Mouse (Mus musculus): ENCODE measurements around the gene Camta2.
A peak's percentile ranks its signal among the peaks of the same experiment; 100 is the strongest.

Gene Camta2

DNA sequence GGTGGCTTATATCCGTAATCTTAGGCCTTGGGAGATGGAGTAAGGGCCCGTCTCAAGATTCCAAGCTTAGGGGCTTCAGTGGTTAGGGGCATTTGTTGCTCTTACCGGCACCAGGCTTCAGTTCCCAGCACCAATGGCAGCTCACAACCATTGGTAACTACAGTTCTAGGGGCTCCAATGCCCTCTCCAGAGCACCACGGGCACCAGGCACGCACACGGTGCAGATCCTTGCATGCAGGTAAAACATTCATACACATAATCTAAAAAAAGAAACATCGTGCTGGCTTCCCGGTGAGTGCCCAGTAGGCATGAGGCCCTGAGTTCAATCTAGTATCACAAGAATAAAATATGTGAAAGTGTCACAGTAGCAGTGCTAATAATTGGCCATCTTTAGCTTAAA, 24.8 kb downstream of the Camta2 start:
- no peak for DNase-seq (ENCODE audit: low spot score)

DNA sequence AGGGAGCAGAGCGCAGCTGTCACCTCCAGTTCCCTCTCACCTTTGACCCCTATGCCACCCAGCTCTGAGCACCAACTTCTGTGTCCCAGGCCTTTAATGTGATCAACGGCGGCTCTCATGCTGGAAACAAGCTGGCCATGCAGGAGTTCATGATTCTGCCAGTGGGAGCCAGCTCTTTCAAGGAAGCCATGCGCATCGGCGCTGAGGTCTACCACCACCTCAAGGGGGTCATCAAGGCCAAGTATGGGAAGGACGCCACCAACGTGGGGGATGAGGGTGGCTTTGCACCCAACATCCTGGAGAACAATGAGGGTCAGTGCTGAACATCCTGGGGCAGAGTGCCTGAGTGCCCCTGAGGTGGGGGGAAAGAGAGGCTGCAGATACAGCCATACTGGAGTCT, 27.3 kb downstream of the Camta2 start:
- DNase-seq (ENCODE audit: low spot score): no peak

DNA sequence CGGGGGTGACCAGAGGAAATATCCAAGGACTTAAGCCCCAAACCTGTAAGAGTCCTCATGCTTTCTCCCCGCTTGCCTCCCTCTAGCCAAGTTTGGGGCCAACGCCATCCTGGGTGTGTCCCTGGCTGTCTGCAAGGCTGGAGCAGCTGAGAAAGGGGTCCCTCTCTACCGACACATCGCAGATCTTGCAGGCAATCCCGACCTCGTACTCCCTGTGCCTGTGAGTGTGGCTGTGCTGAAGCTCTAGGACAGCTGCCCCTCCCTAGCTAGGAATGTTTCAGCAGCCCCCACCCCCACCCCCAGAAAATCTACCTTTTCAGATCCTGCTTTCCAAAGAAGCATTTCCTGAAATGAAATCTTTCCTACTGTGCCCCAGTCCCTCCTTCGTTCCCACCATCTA, 29.0 kb downstream of the Camta2 start:
- no peak for DNase-seq (ENCODE audit: low spot score)

DNA sequence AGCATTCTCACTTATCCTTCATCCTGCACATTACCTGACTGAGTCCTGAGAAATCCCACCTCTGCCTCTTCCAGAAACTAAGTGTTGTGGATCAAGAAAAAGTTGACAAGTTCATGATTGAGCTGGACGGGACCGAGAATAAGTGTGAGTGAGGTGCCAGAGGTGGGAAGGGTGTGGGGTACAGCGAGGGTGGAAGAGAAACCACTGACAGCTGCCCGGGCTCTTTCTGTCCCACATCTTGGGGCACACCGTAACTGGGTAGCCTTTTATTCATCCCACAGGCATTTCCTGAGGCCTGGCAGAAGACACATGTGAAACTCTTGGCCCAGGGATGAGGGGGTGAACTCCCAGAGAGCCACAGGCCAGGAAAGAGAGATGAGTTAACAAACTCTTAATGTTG, 29.4 kb downstream of the Camta2 start:
- DNase-seq (ENCODE audit: low spot score): no peak

DNA sequence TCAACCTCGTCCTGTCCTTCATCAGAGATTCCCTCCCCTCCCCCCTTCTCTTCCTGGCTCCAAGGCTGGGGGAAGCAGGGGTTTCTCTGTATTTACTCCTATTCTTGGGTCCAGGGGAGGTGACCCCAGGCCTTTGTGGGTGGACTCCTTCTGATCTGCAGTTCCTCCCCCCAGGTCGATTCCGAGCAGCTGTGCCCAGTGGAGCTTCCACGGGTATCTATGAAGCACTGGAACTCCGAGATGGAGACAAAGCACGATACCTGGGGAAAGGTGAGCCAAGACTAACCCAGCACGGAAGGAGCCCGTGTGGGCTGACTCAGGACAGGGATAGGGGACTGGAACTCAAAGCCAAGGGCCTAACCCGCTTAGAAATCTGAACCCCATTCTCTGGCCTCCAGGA, 29.9 kb downstream of the Camta2 start:
- DNase-seq (ENCODE audit: low spot score): no peak

DNA sequence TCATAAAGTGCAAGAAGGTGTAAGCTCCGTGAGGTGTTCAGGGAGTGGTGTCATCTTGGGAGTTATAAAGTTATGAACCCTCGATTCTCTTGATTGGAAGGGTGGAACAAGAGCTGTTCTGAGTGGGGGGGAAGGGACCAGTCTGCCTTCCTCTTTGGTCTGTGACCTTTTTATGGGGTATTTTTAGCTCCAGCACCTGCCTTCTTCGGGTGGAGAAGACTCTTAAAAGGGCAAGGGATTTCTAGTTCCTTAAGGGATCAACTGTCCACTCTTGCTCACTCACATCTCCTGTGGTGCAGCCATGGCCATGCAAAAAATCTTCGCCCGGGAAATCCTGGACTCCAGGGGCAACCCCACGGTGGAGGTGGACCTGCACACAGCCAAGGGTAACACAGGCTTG, 30.3 kb downstream of the Camta2 start:
- DNase-seq (ENCODE audit: low spot score): no peak

DNA sequence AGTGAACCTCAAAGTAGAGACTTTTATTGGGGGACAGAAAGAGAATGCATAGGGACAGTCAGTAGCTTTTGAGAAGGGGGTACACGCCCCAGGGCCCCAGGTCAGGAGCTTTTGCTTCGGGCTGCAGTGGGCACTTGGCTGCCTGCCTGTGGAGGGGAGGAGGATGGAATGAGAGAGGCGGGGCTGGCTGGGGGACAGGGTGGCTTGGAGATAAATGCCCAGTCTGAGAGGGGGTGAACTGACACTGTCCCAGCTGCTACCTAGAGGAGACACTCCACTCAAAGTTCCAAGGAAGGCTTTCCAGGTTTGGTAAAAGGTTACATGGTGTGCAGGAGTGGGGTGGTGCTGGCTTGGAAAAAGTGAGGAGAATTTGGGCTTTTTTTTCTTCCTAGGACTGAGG, 30.9 kb downstream of the Camta2 start, which contains the start of gene Eno3:
Gene Eno3 (plus strand): TSS at position 239 of the 400 bp plus-strand sequence.
- DNase-seq (ENCODE audit: low spot score): no peak

DNA sequence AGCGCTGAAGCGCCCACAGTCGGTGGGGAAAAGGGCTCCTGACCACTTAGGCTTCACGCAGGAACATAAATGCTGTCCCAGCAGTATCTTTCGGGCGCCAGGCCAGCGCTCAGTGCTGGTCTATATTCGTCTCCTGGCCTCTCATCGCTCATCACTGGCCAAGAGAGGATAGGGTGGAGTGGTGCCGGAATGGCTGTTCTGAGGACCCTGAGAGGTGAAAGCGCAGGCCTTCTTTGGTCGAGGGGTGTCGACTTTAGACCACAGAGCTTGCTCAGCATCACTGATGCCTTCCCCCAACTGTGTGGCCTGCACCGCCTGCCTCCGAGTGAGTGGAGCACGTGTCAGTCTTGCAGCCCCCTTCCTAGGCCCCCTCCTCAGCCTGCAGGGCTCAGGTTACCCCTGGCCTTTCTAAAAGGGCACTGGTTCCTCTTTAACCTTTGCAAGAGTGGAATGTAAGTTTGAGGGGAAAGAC, 31.4 kb downstream of the Camta2 start:
- DNase-seq (ENCODE audit: low spot score): no peak

DNA sequence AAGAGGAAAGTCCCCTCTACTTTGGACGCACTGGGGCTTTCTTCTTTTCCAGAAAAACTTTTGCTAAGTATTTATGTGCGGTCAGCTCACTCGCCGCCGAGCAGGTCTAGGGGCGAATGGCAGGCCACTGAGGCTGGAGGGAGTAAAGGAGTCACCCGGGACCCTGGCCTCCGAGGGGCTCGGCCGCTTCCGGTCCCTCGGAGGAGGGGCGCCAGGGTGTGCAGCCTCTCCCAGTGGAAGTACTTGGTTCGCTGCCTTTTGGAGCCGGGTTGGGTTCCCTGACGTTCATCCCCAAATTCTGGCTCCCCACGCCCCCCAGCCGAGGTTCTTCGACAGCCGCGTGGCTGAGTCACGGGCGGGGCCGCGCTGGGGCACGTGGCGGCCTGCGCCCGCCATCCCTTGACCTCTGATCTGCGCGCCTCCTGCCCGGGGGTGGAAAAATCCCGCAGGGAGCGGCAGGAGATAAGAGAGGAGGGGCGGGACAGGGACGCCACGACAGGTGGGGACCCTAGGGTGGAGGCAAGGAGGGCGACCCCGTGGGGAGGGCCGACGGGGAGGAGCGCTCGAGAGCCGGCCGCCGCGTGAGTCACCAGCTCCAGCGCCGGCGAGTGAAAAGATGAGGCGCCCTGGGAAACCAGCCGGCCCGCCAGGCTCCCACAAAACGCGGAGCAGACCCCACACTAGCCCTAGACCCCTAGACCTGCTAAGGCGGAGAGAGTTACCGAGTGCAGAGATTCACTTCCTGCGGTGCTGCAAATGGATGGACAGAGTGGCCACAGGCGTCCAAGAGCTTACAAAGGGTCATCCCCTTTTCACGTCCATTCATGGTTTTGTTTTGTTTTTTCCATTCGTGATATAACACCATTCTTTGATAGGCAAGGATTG, 32.1 kb downstream of the Camta2 start:
- peak; percentile 44 for DNase-seq (ENCODE audit: low spot score)

DNA sequence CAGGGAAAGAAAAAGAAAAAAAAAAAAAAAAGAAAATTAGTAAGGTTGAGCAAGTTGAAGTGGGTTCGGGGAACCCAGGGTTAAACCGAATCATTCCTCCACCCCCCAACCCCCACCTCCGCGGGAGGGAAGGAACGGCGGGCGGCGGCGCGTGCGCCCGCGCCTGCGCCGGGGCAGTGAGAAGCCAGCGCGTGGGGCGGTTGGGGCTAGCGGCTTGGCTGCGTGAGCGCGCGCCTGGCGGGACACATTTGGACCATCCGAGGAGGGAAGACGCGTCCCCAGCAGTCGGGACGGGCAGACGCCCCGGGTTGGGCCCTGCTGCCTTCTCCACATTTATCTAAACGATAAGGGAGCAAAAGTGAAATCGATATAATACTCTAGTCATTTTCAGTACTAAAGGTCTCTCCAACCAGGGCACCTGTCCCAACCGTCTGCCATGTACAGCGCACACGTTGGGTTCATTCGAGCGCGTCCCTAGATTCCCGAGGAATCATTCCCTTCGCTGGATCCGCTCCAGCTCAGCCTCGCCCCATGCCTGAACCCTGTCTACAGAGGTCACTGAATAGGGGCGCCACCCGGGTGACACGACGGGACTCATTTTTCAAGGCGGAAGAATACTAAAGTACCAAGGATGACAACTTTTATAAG, 32.9 kb downstream of the Camta2 start:
- DNase-seq (ENCODE audit: low spot score): peak; percentile 78

DNA sequence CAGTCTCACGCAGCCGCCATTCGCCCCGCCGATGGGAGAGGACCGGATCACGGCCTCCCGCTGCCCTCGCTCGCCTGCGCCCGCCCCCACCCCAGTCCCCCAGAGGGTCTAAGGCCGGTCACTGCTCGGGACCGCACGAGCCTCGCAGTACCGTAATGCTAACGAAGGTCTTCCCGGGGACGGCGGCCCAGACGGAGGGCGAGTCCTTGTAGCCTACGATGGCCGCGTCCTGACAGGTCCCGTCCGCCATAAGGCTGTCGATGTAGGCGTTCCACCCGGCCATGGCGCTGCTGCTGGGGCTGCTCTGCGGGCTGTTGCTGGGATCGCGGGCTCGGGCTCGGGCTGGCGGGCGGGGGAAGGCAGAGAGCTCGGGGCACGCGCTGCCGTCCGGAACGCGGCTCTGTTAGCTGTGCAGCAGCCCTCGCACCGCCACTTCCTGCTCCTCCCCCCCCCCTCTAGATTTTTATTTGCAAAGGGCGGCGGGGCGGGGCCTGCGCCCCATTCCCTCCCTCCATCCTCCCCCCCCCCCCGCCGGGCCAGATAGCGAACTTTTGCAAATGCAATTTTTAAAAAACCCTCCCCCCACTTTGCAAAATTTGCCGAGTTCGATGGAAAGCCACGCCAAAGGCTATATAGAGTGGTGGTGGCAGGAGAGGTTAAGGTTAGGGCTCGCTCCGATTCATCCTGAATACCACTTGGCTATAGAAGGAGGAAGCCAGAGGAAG, 33.5 kb downstream of the Camta2 start, which contains the start of gene Pfn1:
Gene Pfn1 (minus strand): TSS at position 447 of the 725 bp plus-strand sequence.
- peak; percentile 59 for DNase-seq (ENCODE audit: low spot score)

DNA sequence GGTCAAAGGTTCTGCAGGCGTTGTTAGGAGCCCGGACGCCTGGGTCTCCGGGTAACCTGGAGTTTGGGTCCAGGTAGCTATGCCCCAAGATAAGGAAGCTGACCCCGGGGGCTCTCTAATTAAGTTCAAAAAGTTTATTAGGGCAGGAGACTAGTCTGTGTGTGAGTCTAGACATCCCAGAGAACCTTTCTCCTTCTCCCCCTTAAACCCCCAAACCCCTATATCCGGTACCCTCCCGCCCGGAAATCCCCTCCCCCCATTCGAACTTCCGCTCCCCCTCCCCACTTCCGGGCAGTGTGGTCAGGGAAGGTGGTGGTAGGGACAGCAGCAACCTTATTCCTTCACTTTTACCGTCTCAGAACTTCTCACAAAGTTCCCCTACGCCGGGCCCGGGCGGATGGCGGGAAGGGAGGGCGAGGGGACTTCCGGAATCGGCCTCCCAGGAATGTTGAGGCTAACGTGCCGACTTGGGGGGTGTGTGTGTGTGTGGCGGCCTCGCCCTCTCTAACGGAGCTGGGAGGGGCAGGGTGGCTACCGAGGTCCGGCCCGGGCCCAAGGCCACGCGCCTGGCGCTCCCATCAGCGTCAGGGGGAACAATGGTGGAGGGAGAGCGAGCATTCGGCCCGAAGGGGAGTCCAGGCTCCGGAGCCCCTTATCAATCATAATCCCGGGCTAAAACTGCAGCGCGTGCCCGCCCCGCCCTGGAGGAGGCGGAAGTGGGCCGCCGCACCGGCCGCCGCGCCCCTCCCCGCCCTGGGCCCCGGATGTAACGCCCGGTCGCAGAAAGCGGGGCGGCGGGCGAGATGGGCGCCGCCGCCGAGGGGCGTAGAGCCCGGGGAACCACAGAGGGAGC, 34.3 kb downstream of the Camta2 start:
- peak; percentile 64 for DNase-seq (ENCODE audit: low spot score)

DNA sequence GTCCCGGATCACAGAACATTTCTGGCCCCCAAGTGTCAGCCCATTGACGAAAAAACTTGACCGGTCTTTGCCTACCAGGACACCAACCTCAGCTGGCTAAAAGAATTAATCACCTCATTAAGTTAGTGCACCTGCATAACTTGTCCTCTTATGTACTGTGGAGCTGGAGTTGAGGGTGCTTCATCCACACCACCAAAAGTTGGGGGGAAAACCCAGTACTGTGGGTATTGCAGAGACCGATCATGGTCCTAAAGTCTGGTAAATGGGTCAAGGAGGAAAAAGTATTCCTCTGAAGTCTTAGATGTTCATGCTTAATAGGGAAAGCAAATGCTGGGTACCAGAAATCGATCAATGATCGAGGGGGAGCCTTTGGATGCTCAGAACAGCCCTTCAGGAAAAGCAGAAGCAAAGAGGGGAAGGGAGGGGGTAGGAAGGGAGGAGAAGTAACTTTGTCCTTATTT, 35.0 kb downstream of the Camta2 start:
- DNase-seq (ENCODE audit: low spot score): peak; percentile 55

DNA sequence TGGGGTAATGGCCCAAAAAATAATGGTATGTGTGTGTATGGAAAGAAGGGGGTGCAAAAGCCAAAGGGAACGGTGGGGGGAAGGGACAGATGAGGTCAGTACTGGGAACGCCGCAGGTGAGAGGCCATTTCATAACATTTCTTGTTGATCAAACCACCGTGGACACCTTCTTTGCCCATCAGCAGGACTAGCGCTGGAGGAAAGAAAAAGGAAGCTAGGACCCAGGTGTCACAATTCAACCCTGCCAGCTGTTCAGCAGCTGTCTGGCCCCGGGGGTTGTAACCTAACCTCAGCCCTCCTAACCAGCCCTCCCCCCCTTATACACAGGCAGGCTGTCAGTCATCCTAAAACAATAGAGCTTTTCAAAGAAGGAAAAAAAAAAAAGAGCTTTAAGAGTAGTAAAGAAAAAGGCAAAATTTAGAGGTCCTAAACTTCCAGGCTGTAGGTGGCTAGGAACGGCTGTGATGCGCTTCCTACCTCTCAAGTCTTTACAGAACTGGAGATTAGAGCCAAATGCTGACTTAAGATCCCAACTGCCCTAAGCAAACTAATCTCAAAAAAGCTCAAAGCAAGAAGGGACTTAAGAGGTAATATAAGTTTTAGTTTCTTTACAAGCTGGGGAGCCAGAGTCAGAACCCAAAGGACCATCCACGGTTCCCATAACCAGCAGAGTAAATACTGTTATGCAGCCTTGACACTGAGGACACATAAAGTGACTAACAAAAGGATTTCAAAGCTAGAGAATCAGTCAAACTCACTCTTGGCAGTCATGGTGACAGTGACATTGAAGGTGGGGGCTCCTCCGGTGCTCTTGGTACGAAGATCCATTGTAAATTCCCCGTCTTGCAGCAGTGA, 35.6 kb downstream of the Camta2 start:
- DNase-seq (ENCODE audit: low spot score): no peak

DNA sequence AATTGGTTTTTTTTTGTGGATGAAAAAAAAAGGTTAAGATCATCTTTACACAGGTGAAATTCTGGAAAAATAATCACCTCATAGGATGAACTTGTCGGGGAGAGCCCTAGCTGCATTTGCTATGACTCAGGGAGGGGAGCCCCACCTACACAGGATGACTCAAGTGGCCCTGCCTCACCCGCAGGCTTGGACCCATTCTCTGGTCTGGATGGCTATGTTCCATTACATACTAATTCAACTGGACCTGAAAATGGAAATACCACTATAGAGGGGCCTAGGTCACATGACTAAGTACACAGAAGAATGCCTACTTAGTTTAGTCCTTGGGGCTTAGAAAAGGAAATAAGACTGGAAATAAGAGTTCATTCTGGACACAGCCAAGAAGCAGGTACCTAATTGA, 36.5 kb downstream of the Camta2 start:
- DNase-seq (ENCODE audit: low spot score): no peak

DNA sequence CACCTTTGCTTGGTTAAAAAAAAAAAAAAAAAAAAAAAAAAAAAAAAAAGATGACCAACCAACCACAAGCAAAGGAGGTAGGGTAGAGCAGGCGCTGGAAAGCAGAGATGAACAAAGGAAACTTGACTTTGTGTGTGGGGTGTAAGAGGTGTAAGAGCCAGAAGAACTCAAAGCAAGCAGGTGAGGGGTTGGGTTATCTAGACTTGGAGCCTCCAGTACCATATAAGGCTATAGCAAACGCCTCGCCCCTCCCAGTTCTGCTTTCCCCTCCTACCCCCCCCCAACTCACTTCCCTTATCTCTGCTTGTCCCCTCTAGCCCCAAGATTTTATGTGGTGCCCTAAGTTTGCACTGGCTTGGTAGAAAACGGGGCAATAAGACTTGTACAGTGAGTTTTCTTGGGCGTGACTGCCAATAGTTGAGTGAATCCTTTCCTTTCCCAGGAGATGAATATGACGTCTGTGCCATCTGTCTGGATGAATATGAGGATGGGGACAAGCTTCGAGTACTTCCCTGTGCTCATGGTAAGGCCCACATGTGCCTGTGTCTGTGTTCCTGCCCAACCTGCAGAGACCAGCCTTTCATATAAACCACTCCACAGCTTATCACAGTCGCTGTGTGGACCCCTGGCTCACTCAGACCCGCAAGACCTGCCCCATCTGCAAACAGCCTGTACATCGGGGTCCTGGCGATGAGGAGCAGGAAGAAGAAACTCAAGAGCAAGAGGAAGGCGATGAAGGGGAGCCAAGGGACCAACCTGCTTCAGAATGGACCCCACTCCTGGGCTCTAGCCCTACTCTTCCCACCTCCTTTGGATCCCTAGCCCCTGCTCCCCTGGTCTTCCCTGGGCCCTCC, 37.4 kb downstream of the Camta2 start:
- DNase-seq (ENCODE audit: low spot score): no peak

DNA sequence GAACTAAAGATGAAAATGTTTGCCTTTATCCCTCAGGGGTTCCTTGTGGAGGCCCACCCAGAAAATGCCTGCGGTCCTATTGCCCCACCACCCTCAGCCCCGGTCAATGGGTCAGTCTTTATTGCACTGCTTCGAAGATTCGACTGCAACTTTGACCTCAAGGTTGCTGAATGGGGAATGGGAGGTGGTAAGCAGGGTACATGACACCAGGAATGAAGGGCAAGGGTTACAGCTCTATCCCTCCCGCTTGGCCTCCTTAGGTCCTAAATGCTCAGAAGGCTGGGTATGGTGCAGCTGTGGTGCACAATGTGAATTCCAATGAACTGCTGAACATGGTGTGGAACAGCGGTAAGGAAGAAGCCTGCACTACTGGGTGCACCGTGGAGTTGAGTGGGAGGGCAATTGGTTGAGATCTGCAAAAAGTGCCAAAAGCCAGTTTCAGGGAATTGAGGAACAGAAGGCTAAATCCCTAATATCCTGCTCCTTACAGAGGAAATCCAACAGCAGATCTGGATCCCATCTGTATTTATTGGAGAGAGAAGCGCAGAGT, 38.6 kb downstream of the Camta2 start:
- DNase-seq (ENCODE audit: low spot score): no peak

DNA sequence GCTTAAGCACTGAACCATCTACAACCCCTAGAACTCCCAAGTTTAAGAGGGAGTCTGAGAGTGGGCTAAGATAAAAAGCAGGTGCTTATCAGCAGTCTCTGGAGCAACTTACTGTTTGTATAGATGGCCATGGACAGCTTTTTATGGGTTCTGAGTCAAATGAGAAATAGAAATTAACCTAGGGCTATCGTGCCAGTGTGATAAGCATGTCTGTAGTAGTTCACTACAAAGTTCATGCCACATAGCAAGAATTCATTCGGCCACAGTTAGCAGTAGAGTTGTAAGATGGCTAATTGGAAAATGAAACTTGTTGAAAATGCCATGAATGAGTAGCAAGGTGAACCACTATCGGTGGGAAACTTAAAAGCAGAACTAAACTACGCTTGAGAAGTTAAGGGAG, 39.4 kb downstream of the Camta2 start:
- DNase-seq (ENCODE audit: low spot score): no peak

DNA sequence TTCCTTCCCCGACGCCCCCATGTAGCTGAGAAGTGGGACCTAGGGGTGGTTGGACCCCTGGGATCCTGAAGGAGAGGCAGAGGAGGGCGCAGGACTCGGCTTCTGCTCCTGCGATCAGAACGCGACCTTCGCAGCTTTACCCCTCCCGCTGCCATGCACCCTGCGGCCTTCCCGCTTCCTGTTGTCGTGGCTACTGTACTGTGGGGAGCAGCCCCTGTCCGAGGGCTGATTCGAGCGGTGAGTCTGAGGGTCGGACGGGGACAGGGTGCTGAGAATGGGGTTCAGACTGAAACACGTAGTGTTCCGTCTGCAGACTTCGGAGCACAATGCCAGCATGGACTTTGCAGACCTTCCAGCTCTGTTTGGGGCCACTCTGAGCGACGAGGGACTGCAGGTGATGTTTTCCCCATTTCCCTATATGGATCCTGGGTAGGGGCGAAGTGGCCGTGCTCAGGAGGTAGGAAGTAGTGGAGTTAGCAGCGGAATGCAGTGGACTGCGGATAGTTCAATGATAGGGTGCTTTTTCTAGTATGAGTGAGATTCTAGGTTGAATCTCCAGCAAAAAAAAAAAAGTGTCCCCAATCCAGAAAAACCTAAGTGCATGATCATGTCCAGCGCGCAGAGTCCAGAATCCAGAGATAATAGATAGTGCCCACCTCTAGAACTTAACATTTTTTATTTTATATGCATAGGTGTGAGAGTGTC, 40.0 kb downstream of the Camta2 start:
- no peak for DNase-seq (ENCODE audit: low spot score)

Data from lung, postnatal 25 days (tissue).